Mouse (Mus musculus): ENCODE results near the gene Adgrd1.

DNA sequence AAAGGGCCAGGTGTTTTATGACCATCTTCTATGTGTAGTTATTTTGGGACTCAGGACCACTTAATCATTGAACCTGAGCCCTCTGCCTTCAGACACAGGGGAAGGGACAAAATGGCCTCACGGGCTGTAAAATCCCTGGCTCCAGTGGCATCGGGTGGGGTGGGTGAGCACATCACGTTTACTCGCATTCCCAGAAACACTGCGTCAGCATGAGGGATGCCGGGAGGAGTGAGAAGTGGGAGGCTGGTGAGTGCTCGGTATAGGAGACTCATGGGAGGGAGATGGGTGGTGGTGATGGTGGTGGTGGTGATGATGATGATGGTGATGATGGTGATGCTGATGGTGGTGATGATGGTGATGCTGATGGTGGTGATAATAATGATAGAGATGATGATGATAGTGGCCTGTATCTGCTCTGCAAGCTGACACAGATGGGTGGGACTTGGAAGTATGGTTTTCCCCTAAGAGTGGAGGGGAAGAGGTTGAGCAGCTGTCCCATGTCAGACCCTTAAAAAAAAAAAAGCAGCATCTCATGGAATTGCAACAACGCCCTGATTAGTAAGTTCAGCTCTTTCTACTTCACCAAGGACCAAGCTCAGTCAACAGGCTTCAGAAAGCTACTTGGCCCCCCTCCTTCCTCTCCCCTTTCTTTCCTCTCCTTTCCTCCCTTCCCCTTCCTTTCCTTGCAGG lies 29.9 kb upstream of the Adgrd1 start:
- TF ChIP-seq CTCF (conservative IDR thresholded peaks at IDR 0.05; ENCODE audit: low read length), result no peak
- TF ChIP-seq NANOG (IDR thresholded peaks at IDR 0.05; ENCODE audit: borderline replicate concordance, low read length), result no peak
- no peak for TF ChIP-seq POU5F1 (IDR thresholded peaks at IDR 0.05; ENCODE audit: borderline replicate concordance, low read length)

All from E14TG2a.4 (cell line).